In the genomic region with DNA sequence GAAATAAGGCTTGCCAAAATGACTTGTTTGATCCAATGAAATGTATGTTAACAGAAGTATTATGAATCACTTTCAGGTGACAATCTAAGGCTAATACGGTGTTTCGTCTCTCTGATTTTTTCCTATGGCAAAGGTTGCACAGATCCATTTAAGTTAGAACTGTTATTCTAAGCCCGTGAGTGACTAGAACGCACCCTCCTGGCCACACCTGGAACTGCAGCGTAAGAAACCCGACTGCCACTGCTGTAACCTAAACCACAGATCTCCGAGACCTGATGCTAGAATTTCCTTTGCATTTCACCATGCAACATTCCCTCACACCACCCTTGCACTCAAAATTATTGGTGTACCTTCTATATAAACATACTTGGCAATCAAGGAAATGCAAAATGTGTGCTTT, we compare ENCODE assay signal across 13 mouse cellular contexts.
A peak's percentile ranks its signal among the peaks of the same experiment; 100 is the strongest.
DNase-seq lines count a peak whose midpoint lies in the region; ATAC-seq and TF ChIP-seq lines count a peak whose summit lies in the region.
"Had no signal": no experiment of that assay in that cellular context is flagged by ENCODE, and none has a peak within 500 bp of the region (broad histone marks: within the 10 kb centered on the region; RNA-seq: fewer than 3 reads in every experiment).

No protein-coding gene starts in this region.

- H3K9ac ChIP-seq in heart, adult 2 months (ENCODE audit: low read depth, low read length) = no peak overlapping the region
- H3K9ac ChIP-seq in midbrain, embryonic 11.5 days (ENCODE audit: low read length) = no peak overlapping the region
- H3K9ac ChIP-seq in midbrain, embryonic 15.5 days = no peak overlapping the region
- H3K9ac ChIP-seq in hindbrain, embryonic 11.5 days (ENCODE audit: low read depth, low read length) = no peak overlapping the region
- H3K9ac ChIP-seq: forebrain, embryonic 13.5 days; stomach, embryonic 15.5 days had no signal

- no peaks in the 10 kb centered on the region for H3K27me3 ChIP-seq in heart, adult 2 months (ENCODE audit: control insufficient read depth, insufficient read depth, low read length)
- H3K27me3 ChIP-seq in midbrain, embryonic 11.5 days (ENCODE audit: control insufficient read depth, insufficient read depth, low read length) = no peaks in the 10 kb centered on the region
- no peaks in the 10 kb centered on the region for H3K27me3 ChIP-seq in midbrain, embryonic 15.5 days (replicated peaks)
- no peaks in the 10 kb centered on the region for H3K27me3 ChIP-seq in hindbrain, embryonic 11.5 days (ENCODE audit: control insufficient read depth, insufficient read depth, low read length)
- peaks cover 7% of the 10 kb centered on the region for H3K27me3 ChIP-seq in forebrain, embryonic 10.5 days (ENCODE audit: poor library complexity, severe bottlenecking)
- H3K27me3 ChIP-seq: forebrain, embryonic 13.5 days; stomach, embryonic 15.5 days had no signal

- TF ChIP-seq CTCF in heart, adult 2 months (IDR thresholded peaks at IDR 0.05) = peak; percentile 39

- 72% methylated on average over 7 of the region's 7 CpGs for WGBS in heart, adult 2 months
- whole genome bisulfite sequencing in midbrain, embryonic 11.5 days = 75% methylated on average over 7 of the region's 7 CpGs
- WGBS in midbrain, embryonic 15.5 days = 80% methylated on average over 7 of the region's 7 CpGs
- 71% methylated on average over 7 of the region's 7 CpGs for WGBS in hindbrain, embryonic 11.5 days
- 78% methylated on average over 7 of the region's 7 CpGs for WGBS in forebrain, embryonic 10.5 days

- H3K4me3 ChIP-seq in heart, adult 2 months = no peak overlapping the region
- no peak overlapping the region for H3K4me3 ChIP-seq in midbrain, embryonic 11.5 days (ENCODE audit: low read depth, low read length)
- no peak overlapping the region for H3K4me3 ChIP-seq in midbrain, embryonic 15.5 days
- H3K4me3 ChIP-seq in hindbrain, embryonic 11.5 days (ENCODE audit: low read depth, low read length) = no peak overlapping the region
- no peak overlapping the region for H3K4me3 ChIP-seq in forebrain, embryonic 10.5 days
- H3K4me3 ChIP-seq: forebrain, embryonic 13.5 days; myocyte; stomach, embryonic 15.5 days had no signal

- intact Hi-C loops in heart, adult 2 months (cut with DNase I) = no loop called here
- intact Hi-C loops in heart, postnatal 14 days (cut with DNase I) = no loop called here

- no peak for TF ChIP-seq POLR2A in heart, adult 2 months (IDR thresholded peaks at IDR 0.05; ENCODE audit: insufficient read depth, low read depth, low read length)

- H3K27ac ChIP-seq in heart, adult 2 months = no peak overlapping the region
- H3K27ac ChIP-seq in midbrain, embryonic 11.5 days (ENCODE audit: low read depth, low read length) = no peak overlapping the region
- H3K27ac ChIP-seq in midbrain, embryonic 15.5 days = no peak overlapping the region
- H3K27ac ChIP-seq in hindbrain, embryonic 11.5 days (ENCODE audit: low read depth, low read length) = no peak overlapping the region
- no peak overlapping the region for H3K27ac ChIP-seq in forebrain, embryonic 10.5 days
- H3K27ac ChIP-seq: forebrain, embryonic 13.5 days; stomach, embryonic 15.5 days had no signal

- H3K79me2 ChIP-seq in heart, adult 2 months (replicated peaks; ENCODE audit: control insufficient read depth, insufficient read depth, low read length) = no peaks in the 10 kb centered on the region

- no peaks in the 10 kb centered on the region for H3K9me3 ChIP-seq in midbrain, embryonic 11.5 days (ENCODE audit: control insufficient read depth, low read length)
- H3K9me3 ChIP-seq in midbrain, embryonic 15.5 days = no peaks in the 10 kb centered on the region
- no peaks in the 10 kb centered on the region for H3K9me3 ChIP-seq in hindbrain, embryonic 11.5 days (ENCODE audit: control insufficient read depth, low read length)
- no peaks in the 10 kb centered on the region for H3K9me3 ChIP-seq in forebrain, embryonic 10.5 days
- H3K9me3 ChIP-seq: forebrain, embryonic 13.5 days; stomach, embryonic 15.5 days had no signal

- no peaks in the 10 kb centered on the region for H3K4me1 ChIP-seq in heart, adult 2 months (ENCODE audit: control insufficient read depth, insufficient read depth, low read length)
- H3K4me1 ChIP-seq in midbrain, embryonic 11.5 days (ENCODE audit: control insufficient read depth, insufficient read depth, low read length) = no peaks in the 10 kb centered on the region; the same call in 1 of the 2 replicates
- H3K4me1 ChIP-seq in midbrain, embryonic 15.5 days = no peaks in the 10 kb centered on the region
- no peaks in the 10 kb centered on the region for H3K4me1 ChIP-seq in hindbrain, embryonic 11.5 days (replicated peaks; ENCODE audit: control insufficient read depth, insufficient read depth, low read length)
- H3K4me1 ChIP-seq in forebrain, embryonic 10.5 days = peaks cover 10% of the 10 kb centered on the region
- H3K4me1 ChIP-seq: stomach, embryonic 15.5 days had no signal

- DNase-seq in heart, adult 2 months = no peak
- DNase-seq in heart, postnatal 14 days = no peak
- DNase-seq in midbrain, embryonic 11.5 days (ENCODE audit: low spot score, missing footprints) = peak; percentile 86
- peak; percentile 25 for DNase-seq in adrenal gland, adult 2 months
- no peak for DNase-seq in hindbrain, embryonic 11.5 days (ENCODE audit: low spot score)
- no peak for DNase-seq in forebrain, embryonic 10.5 days (ENCODE audit: extremely low spot score, low spot score)
- DNase-seq: embryo, embryonic 11 days; lung, adult 18-20 months had no signal

- H3K36me3 ChIP-seq in heart, adult 2 months (ENCODE audit: control insufficient read depth, insufficient read depth, low read length) = no peaks in the 10 kb centered on the region
- H3K36me3 ChIP-seq in midbrain, embryonic 11.5 days (ENCODE audit: control insufficient read depth, insufficient read depth, low read length) = no peaks in the 10 kb centered on the region
- no peaks in the 10 kb centered on the region for H3K36me3 ChIP-seq in midbrain, embryonic 15.5 days (replicated peaks)
- H3K36me3 ChIP-seq in hindbrain, embryonic 11.5 days (ENCODE audit: control insufficient read depth, insufficient read depth, low read length) = no peaks in the 10 kb centered on the region
- no peaks in the 10 kb centered on the region for H3K36me3 ChIP-seq in forebrain, embryonic 10.5 days (replicated peaks)
- H3K36me3 ChIP-seq: stomach, embryonic 15.5 days had no signal

- no peak overlapping the region for H3K4me2 ChIP-seq in midbrain, embryonic 11.5 days
- H3K4me2 ChIP-seq in midbrain, embryonic 15.5 days = no peak overlapping the region
- H3K4me2 ChIP-seq in hindbrain, embryonic 11.5 days (replicated peaks; ENCODE audit: low read depth, low read length) = no peak overlapping the region
- H3K4me2 ChIP-seq: forebrain, embryonic 13.5 days; stomach, embryonic 15.5 days had no signal

- no peak for TF ChIP-seq EP300 in heart, adult 2 months (IDR thresholded peaks at IDR 0.05; ENCODE audit: insufficient read depth, low read depth, low read length)

- no peak for ATAC-seq in midbrain, embryonic 11.5 days (ENCODE audit: low FRiP score)
- ATAC-seq in midbrain, embryonic 15.5 days (replicated peaks) = no peak
- ATAC-seq in megakaryocyte-erythroid progenitor cell, adult 5-6 weeks (replicated peaks; ENCODE audit: low FRiP score, low TSS enrichment, poor library complexity, severe bottlenecking) = 0 out of 2 replicates have a peak, but pooled peaks have one; percentile 65
- ATAC-seq in hindbrain, embryonic 11.5 days (ENCODE audit: low FRiP score) = no peak
- ATAC-seq: forebrain, embryonic 13.5 days had no signal

Comparison
In these comparisons a context has a peak if more than half of its experiments do, and no peak if none do; other contexts are left out.
1. DNase-seq: peak in midbrain, embryonic 11.5 days (single experiment) and adrenal gland, adult 2 months (single experiment); none in heart, adult 2 months (0 of 2), heart, postnatal 14 days (0 of 2), hindbrain, embryonic 11.5 days (single experiment) and forebrain, embryonic 10.5 days (single experiment).